ENCODE assay signal across 1 mouse cellular context in the genomic region with DNA sequence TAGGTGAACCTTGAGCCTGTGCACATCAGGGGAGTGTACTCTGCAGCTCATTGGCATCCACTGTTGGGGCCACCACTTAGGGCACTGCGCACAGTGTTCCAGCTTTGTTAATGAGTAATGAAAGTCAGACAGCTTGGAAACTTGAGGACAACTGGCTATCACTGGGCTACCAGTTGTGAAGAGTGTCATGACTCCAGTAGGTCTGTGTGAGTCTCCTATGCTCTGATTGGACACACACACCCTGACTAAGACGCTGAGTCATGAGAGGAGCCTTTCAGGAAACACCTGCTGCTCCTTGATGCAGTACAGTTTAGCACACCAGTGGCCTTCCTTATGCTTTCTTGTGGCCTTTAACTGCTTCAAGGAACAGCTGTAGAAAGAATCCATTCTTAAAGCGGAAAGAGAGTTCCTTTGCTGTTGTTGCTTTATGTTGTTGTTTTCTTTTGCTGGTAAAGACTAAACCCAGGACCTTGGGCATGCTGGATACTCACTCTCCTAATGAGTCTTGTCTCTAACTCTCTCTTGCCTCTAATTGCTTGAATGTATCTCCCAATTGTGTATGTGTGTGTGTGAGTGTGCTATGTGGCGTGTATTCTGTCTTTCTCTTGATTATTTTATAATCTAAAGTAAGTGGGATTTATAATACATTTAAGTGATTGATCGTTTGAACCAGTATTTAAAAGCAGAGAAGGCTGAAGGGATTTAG.
TF ChIP-seq lines count a peak whose summit lies in the region.

No protein-coding gene starts in this region.

TF ChIP-seq in CH12.LX, 34 proteins besides CTCF, POLR2A, EP300 and RAD21 (continued from another document):
- TF ChIP-seq KAT2A (IDR thresholded peaks at IDR 0.05; ENCODE audit: insufficient replicate concordance, low read length) (no peak), NELFE (IDR thresholded peaks at IDR 0.05; ENCODE audit: low read depth, low read length) (no peak; the same call in 1 of the 2 replicates)
